18 mouse cellular contexts compared by ENCODE assay signal in the genomic region with DNA sequence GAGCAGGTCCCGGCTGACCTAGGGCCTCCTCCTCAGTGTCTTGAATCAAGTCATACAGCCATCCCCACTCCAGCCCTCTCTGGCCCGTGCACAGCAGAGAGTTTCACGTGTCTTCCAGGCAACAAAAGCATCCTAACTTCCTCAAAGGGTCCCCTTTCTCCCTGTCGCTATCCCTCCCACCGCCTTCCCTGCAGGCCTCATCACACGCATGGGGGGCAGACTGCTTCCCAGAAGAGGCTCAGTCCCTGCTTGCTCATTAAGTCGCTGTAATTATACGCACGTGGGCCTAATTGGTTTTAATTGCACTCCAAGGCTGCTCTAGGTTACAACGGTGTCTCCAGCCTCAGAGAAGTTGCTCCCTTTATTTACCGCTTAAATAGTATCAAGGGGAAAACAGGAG.
DNase-seq lines count a peak whose midpoint lies in the region; ATAC-seq lines count a peak whose summit lies in the region.
"Had no signal": no experiment of that assay in that cellular context is flagged by ENCODE, and none has a peak within 500 bp of the region (broad histone marks: within the 10 kb centered on the region; RNA-seq: fewer than 3 reads in every experiment).

No protein-coding gene starts in this region.

- WGBS in hindbrain, embryonic 10.5 days = 61% methylated on average over 11 of the region's 11 CpGs
- WGBS in hindbrain, embryonic 14.5 days = 45% methylated on average over 11 of the region's 11 CpGs
- 33% methylated on average over 11 of the region's 11 CpGs for WGBS in embryonic facial prominence, embryonic 11.5 days
- 18% methylated on average over 11 of the region's 11 CpGs for WGBS in forebrain, embryonic 13.5 days

- no peak overlapping the region for H3K4me3 ChIP-seq in hindbrain, embryonic 10.5 days
- H3K4me3 ChIP-seq in hindbrain, embryonic 14.5 days (replicated peaks; ENCODE audit: low read length) = no peak overlapping the region
- no peak overlapping the region for H3K4me3 ChIP-seq in embryonic facial prominence, embryonic 11.5 days (ENCODE audit: low read depth, low read length)
- no peak overlapping the region for H3K4me3 ChIP-seq in forebrain, embryonic 13.5 days
- H3K4me3 ChIP-seq: gastrocnemius, adult 2 months; intestine, embryonic 15.5 days; liver, embryonic 13.5 days; myocyte; neural tube, embryonic 15.5 days had no signal

- H3K36me3 ChIP-seq in hindbrain, embryonic 10.5 days = no peaks in the 10 kb centered on the region
- no peaks in the 10 kb centered on the region for H3K36me3 ChIP-seq in hindbrain, embryonic 14.5 days (replicated peaks; ENCODE audit: control insufficient read depth, insufficient read depth)
- no peaks in the 10 kb centered on the region for H3K36me3 ChIP-seq in embryonic facial prominence, embryonic 11.5 days (replicated peaks; ENCODE audit: control insufficient read depth, insufficient read depth, low read depth, low read length)
- no peaks in the 10 kb centered on the region for H3K36me3 ChIP-seq in forebrain, embryonic 13.5 days (ENCODE audit: poor library complexity, severe bottlenecking)
- H3K36me3 ChIP-seq: intestine, embryonic 15.5 days; liver, embryonic 13.5 days; neural tube, embryonic 15.5 days had no signal

- H3K27me3 ChIP-seq in hindbrain, embryonic 10.5 days (ENCODE audit: insufficient read depth, poor library complexity, severe bottlenecking) = no peaks in the 10 kb centered on the region
- H3K27me3 ChIP-seq in hindbrain, embryonic 14.5 days (ENCODE audit: control insufficient read depth, insufficient read depth, low read length) = no peaks in the 10 kb centered on the region
- no peaks in the 10 kb centered on the region for H3K27me3 ChIP-seq in embryonic facial prominence, embryonic 11.5 days (ENCODE audit: control insufficient read depth, insufficient read depth, low read length)
- no peaks in the 10 kb centered on the region for H3K27me3 ChIP-seq in forebrain, embryonic 13.5 days
- H3K27me3 ChIP-seq: intestine, embryonic 15.5 days; liver, embryonic 13.5 days; neural tube, embryonic 15.5 days had no signal

- DNase-seq in hindbrain, embryonic 10.5 days (ENCODE audit: low spot score) = no peak
- no peak for DNase-seq in hindbrain, embryonic 14.5 days (ENCODE audit: low spot score)
- no peak for DNase-seq in embryonic facial prominence, embryonic 11.5 days (ENCODE audit: low spot score)
- peak; percentile 43 for DNase-seq in retina, embryonic 14.5 days (ENCODE audit: low spot score)
- no peak for DNase-seq in testis, postnatal 14 days (ENCODE audit: low spot score)
- DNase-seq in thymus, postnatal 25 days = no peak
- DNase-seq: gastrocnemius, adult 2 months; kidney, adult 9 months; liver, embryonic 13.5 days; lung, adult 2 months; lung, postnatal 14 days; midbrain, embryonic 14.5 days; spleen, adult 18-20 months; thymus, postnatal 36 days had no signal

- H3K4me1 ChIP-seq in hindbrain, embryonic 10.5 days (replicated peaks) = peaks cover 57% of the 10 kb centered on the region
- H3K4me1 ChIP-seq in hindbrain, embryonic 14.5 days (replicated peaks; ENCODE audit: control insufficient read depth, insufficient read depth, low read length) = no peaks in the 10 kb centered on the region
- H3K4me1 ChIP-seq in embryonic facial prominence, embryonic 11.5 days (ENCODE audit: control insufficient read depth, insufficient read depth, low read length) = no peaks in the 10 kb centered on the region
- H3K4me1 ChIP-seq in forebrain, embryonic 13.5 days = peaks cover 31% of the 10 kb centered on the region
- H3K4me1 ChIP-seq: liver, embryonic 13.5 days had no signal

- peak overlapping the region; percentile 9; the same call in 1 of the 2 replicates for H3K27ac ChIP-seq in hindbrain, embryonic 10.5 days
- no peak overlapping the region for H3K27ac ChIP-seq in hindbrain, embryonic 14.5 days
- H3K27ac ChIP-seq in embryonic facial prominence, embryonic 11.5 days (replicated peaks; ENCODE audit: low read depth, low read length) = no peak overlapping the region
- no peak overlapping the region for H3K27ac ChIP-seq in forebrain, embryonic 13.5 days
- H3K27ac ChIP-seq: gastrocnemius, adult 2 months; intestine, embryonic 15.5 days; liver, embryonic 13.5 days; neural tube, embryonic 15.5 days had no signal

- ATAC-seq in hindbrain, embryonic 14.5 days (ENCODE audit: low FRiP score) = no peak
- 0 out of 2 replicates have a peak, but pooled peaks have one; percentile 26 for ATAC-seq in embryonic facial prominence, embryonic 11.5 days (replicated peaks; ENCODE audit: insufficient number of reproducible peaks, low FRiP score, low TSS enrichment, low read depth)
- ATAC-seq in forebrain, embryonic 13.5 days = peak; percentile 73; the same call in 1 of the 2 replicates

- H3K9ac ChIP-seq in hindbrain, embryonic 14.5 days = no peak overlapping the region
- H3K9ac ChIP-seq in embryonic facial prominence, embryonic 11.5 days (replicated peaks; ENCODE audit: low read length) = no peak overlapping the region
- peak overlapping the region; percentile 23; the same call in 1 of the 2 replicates for H3K9ac ChIP-seq in forebrain, embryonic 13.5 days
- H3K9ac ChIP-seq: intestine, embryonic 15.5 days; liver, embryonic 13.5 days; neural tube, embryonic 15.5 days had no signal

- no peak overlapping the region for H3K4me2 ChIP-seq in hindbrain, embryonic 14.5 days (replicated peaks)
- H3K4me2 ChIP-seq in embryonic facial prominence, embryonic 11.5 days (ENCODE audit: low read depth, low read length) = no peak overlapping the region
- no peak overlapping the region for H3K4me2 ChIP-seq in forebrain, embryonic 13.5 days
- H3K4me2 ChIP-seq: intestine, embryonic 15.5 days; liver, embryonic 13.5 days; neural tube, embryonic 15.5 days had no signal

- no peaks in the 10 kb centered on the region for H3K9me3 ChIP-seq in hindbrain, embryonic 10.5 days
- no peaks in the 10 kb centered on the region for H3K9me3 ChIP-seq in hindbrain, embryonic 14.5 days (ENCODE audit: control insufficient read depth, low read length)
- no peaks in the 10 kb centered on the region for H3K9me3 ChIP-seq in embryonic facial prominence, embryonic 11.5 days (replicated peaks; ENCODE audit: control insufficient read depth, low read length)
- no peaks in the 10 kb centered on the region for H3K9me3 ChIP-seq in forebrain, embryonic 13.5 days (replicated peaks)
- H3K9me3 ChIP-seq: intestine, embryonic 15.5 days; liver, embryonic 13.5 days; neural tube, embryonic 15.5 days had no signal
